Mouse (Mus musculus): ENCODE measurements around the gene Csrp2. TPM values are rescaled to one million over a fixed set of nuclear protein-coding genes. Genes with fewer than 3 reads are reported as not detected.

Csrp2 gene
- total RNA-seq, 2 experiments from 2014 or later = 131 to 148 TPM

DNA sequence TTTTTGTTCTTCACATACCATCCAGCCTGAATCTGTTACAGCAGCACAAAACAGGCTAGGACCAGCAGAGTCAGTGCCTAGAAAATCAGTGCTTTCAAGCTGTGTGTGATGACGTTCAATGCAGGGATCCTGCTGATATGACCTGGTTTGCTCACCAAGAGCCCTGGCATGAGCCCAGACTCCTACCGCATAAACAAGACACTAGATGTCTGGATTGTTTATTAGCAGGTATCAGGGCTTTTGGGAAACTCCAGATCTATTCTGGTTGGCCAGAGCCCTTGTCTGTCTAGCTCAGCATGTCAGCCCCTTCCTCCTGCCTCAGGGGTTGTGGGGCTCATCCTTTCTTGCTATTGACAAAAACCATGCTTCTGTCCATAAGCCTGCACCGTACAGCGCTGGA lies 10.2 kb downstream of the Csrp2 start:
- intact Hi-C loops (cut with DNase I) = no loop called here
- peak; percentile 22 for DNase-seq

DNA sequence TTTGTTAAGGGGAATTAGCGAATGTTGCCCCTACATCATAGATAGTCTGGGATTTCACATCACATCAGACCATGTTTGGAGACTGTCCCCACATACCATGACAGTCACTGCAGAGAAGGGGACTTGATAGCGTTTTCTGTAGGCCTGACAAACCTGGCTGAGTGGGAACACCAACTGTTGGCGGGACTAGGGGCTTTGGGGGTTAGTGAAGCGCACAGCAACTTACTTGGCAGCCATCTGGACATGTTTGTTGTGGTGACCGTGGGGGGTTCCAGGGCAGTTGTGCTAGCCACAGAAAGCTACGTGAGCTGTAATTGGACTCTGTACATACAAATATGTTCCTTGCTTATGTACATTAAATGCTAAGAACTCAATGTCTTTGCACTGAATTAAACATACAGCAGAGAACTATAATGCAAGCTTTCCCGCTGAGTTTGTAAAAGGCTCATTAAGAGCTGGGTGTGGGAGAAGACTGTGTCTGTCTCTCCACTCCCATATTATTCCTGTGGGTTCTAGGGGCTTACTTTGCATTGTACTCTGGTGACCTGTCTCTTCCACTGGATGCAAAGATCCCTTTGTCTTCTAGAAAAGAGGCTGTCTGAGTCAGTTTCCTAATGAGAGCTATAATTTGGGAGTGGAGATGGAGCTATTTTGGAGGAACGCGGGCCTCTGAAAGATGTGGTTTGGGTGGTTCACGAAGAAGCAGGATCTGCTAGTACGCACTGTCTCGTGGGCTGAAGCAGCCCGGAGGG lies 11.7 kb downstream of the Csrp2 start:
- peak; percentile 79 for DNase-seq
- intact Hi-C loops (cut with DNase I) = no loop called here

DNA sequence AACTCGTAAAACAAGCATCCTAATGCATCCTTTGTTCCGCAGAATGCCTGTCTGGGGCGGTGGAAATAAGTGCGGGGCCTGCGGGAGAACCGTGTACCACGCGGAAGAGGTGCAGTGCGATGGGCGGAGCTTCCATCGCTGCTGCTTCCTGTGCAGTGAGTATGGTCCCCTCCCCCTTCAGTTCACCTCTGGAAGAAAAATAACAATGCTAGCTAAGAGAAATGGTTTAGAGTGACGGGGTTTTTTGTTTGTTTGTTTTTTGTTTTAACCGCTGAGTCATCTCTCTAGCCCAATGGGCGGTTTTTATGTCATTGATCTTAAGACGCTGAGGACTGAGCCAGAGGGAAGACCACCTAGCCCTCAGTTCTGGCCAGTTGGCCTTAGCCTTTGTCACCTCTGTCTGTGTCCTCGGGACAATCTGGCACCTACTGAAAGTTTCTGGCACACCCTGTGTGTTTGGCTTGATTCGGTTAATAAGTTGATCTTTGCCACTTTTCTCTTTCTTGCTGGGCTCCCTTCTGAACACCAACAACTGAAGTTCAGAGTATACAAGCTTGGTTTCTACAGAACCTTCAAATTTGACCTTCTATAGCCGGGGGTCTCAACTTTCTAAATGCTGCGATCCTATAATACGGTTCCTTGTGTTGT lies 12.4 kb downstream of the Csrp2 start:
- no peak for DNase-seq
- intact Hi-C loops (cut with DNase I) = no loop called here

DNA sequence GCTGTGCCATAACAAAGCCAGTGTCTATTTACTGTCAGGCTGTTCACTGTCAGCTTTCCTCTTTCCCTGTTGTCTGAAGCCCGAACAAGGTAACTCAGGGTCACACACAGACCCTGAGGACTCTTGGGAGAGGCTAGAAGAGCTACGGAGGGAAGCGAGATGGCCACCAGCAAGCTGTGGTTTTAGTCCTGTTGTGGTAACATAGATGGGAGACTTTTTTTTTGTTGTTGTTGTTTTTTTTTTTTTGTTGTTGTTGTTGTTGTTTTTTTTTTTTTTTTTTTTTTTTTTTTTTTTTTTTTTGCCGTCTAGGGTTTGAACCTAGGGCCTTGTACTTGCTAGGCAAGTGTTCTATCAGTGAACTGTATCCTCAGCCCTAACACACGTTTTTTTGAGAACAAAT lies 14.0 kb downstream of the Csrp2 start:
- DNase-seq = no peak
- intact Hi-C loops (cut with DNase I) = no loop called here

DNA sequence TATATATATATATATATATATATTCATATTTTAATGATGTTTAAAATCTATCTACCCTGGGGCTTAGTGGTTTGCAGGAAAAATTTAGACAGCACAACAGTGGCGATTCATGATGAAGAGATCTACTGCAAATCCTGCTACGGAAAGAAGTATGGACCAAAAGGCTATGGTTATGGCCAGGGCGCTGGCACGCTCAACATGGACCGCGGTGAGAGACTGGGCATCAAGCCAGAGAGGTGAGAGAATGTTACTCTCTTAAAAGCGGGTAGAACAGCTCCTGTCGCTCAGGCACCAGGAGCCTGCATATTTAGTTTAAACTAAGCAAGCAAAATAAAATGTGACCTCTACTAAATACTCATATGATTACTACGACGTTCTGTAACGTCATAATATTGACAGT lies 15.5 kb downstream of the Csrp2 start:
- DNase-seq = no peak
- intact Hi-C loops (cut with DNase I) = no loop called here

DNA sequence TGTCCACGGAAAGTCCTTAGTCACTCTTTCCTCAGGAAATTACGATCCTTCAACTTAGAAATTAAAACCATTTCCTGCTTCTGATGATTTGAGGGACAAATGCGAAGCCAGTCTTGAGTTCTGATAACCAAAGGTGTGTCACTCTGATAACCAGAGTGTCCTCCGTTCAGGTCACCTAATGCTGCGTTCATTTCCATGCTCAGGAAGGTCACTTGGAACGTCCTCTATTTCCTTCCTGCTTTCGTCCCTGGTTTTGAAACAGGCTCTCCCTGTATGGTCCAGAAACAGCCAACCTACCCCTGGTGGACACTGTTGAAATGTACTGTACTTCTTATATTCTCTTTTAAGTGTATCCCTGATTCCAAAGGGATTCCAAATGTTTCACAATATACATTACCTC lies 16.1 kb downstream of the Csrp2 start:
- no peak for DNase-seq
- intact Hi-C loops (cut with DNase I) = no loop called here

DNA sequence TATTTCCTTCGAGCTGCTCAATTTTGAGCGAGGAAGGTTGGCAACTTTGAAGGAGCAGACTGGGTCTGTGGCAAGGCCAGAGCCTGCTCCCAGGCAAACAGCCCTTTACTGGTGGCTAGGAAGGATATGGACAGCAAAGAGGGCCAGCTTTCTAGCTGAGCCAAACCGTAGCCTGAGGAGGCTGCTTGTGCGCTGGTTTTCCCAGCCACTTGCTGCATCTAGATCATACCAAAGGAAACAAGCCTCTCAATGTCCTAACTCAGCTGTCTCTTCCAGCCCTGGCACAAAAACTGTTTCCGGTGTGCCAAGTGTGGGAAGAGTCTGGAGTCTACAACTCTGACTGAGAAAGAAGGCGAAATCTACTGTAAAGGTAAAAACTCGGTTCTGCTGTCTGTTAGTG lies 18.8 kb downstream of the Csrp2 start:
- DNase-seq = no peak
- intact Hi-C loops (cut with DNase I) = no loop called here

DNA sequence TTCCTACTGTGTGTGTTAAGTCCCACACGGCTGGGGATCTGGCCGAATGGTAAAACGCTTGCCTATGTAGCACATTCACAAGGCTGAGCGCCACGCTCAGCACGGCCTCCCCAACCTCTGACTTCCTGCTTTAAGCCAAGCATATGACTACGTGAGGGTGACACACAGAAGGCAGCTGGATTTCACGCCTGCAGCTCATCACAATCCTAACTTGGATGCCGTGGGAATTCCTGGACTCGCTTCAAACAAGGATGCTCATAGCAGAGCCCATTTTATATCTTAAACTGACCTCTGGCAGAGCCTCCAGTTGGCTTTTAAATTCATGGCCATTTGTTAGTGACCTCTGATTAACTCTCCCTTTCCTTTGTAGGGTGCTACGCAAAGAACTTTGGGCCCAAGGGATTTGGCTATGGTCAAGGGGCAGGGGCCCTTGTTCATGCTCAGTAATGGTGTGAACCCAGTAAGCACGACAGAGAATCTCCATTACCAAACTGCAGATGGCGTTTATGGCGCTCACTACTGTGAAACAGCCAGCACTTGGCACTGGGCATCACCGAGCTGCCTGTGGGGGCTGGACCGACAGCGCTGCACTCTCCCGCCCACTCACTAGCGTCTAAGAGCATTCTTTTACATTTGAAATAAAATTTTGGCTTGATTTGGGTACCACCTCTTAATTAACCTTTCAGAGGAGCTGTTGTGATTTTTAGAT lies 19.4 kb downstream of the Csrp2 start:
- DNase-seq = peak; percentile 78
- intact Hi-C loops (cut with DNase I) = no loop called here

DNA sequence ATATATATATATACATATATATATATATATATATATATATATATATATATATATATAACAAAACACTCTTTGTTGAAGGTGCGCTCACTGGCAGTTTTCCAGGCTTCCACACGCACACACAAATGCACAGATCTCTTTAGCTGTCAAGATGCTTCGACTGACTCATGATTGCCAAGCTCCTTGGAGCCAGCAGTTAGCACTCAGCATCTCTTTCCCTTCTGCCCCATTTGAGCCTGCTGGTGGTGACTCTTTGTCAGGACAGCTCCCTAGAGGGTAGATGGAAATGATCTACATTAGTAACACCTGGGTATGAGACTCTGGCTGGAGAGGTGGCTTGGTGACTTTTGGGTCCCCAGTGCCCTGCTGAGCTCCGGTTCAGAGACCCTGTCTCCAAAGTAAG lies 20.1 kb downstream of the Csrp2 start:
- peak; percentile 44 for DNase-seq
- intact Hi-C loops (cut with DNase I) = no loop called here

DNA sequence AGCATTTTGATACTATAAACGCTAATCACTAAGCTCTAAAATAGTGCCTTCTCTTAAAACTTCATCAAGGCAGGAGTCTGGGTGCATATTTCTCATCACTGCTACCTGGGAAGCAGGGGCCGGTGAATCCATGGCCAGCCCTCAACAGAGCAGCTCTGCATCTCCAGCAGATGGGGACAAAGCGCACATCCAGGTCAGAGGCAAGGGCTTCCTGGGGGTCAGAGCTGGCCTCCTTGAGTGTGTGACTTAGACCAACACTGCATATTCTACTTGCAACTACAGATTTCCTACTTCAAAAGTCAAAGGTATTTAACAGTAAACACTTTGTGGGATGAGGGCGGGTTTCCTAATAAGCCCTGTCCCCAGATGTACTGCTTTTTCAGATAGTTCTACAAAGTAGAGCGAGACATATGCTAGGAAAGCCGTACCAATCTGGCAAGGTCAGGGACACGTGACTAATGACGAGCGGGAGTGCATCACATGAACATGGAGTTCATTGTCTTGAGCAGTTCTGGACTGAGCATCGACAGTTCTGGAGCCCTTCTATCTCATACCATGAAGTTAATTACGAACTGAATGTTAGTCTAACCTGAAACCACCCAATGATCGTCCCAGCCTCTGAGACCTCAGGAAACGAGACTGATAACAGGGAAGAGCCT lies 21.3 kb downstream of the Csrp2 start:
- DNase-seq = no peak
- intact Hi-C loops (cut with DNase I) = no loop called here

DNA sequence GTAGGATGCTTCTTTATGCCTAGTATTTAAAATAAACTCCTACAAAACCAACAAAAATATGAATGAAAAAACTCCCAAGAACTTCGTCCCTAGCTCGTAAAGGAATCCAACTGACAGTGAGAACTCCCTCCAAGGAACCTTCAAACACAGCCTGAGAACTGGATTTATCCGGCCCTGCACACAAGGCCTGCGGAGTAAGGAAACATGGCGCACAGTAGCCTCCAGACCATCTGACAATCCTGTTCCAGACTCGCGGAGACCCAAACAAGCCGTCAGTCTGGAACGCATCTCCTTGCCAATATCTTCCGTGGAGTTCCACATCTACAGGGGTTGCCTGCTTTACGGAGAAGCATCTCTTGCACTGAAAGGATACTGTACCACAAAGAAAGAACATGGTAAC lies 22.4 kb downstream of the Csrp2 start:
- intact Hi-C loops (cut with DNase I) = no loop called here
- DNase-seq = no peak

DNA sequence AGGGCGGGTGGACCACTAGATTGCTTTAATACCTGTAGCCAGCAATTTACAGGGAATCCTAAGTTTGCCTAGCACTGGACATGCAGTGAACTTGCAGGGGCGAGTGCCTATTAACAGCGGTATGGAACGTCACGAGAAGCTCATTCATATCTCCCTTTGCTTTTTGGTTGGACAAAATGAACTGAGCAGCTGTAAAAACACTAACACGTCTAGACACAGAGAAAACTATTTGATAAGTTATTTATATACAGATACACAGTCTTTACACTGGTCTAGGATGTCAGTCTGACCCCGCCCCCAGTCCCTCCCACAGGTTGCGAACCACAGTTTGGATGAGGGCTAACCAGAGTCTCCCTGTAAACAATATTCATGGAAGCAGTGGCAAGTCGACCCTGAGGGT lies 23.2 kb downstream of the Csrp2 start:
- intact Hi-C loops (cut with DNase I) = no loop called here
- DNase-seq = no peak

DNA sequence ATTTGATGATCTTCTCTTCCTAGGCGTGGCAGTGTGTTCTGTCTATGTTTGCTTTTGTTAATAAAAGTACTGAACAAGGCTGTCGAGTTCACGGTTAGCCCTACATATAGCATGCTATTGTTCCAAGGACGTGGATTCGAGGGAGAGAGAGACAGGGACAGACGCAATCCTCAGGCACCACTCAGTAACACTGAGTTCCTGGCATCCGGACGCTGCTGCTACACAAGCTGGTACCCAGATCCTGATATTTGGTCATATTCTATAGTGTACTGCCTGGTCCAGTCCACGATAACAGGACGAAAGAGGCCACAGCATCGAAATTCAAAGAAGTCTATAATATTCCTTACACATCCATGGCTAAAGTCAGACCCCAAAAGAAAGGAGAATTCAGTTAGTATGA lies 24.6 kb downstream of the Csrp2 start:
- intact Hi-C loops (cut with DNase I) = no loop called here

DNA sequence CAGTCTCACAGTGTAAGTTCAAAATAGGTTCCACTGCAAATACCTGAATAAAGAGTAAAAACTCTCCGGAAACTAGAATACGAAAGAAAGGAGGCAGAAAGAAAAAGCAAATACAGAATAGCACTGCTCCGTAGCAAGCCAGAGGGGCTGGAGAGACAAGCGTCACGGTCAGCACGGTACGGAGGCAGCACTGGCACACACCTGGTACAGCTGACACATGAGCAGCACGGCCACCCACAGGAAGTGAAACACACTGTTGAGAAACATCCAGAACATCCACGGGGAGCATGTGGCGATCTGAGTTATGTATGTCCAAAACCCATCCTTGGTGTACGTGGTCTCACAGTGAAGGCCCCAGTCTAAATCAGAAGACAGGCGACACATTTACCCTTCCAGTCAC lies 26.4 kb downstream of the Csrp2 start:
- intact Hi-C loops (cut with DNase I) = no loop called here
- no peak for DNase-seq

More for the DNA sequence above, 24.6 kb downstream of the Csrp2 start:
- DNase-seq = no peak

DNA sequence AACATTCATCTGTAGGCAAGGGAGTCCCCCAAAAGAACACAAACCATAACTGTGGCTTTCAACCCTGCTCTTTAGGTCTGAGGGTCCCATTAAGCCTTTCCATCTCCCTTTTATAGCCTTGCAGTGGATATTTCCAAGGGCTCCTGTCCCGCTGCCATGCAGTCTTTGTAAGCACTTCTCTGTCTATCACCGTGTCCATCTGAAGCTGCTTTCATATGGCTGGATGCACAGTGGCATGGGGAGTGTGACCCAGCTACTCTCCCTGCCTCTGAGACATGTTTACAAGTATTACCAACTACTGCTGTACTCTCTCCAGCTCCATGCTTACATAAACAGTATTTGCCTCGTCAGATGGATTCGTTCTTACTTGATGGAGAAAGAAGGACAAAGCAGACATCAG lies 28.0 kb downstream of the Csrp2 start:
- intact Hi-C loops (cut with DNase I) = no loop called here
- DNase-seq = no peak

DNA sequence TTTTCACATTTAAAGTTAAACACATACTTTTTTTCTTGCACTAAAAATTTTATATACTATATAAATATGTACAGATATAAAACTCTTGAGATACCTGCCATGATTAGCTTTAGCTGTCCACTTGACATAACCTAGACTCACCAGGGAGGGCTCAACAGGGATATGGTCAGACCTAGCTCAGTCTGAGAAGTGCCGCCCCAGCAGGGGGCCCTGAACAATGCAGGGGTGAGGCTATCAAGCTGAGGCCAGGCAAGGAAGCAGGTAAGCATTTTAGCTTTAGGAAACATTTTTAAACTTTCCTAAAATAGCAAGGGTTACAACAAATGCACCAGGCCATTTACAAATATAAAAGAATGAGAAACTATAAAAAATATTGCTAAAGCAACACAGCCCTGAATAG lies 31.5 kb downstream of the Csrp2 start:
- no peak for DNase-seq
- intact Hi-C loops (cut with DNase I) = no loop called here

DNA sequence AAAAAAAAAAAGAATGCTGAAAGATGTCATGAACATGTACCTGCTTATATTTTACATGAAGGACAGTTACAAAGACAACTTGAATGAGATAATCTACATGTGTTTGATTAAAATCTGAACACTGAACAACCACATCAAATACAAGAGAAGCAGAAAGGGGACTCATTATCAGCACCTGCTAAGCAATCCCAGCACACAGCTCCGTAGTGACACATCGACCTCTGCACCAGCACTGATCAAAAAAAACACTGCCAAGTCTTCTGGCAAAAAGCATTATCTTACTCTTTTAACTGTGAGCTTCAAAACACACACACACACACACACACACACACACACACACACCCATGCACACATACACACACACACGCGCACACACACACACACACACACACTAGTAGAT lies 32.2 kb downstream of the Csrp2 start:
- intact Hi-C loops (cut with DNase I) = no loop called here
- no peak for DNase-seq

DNA sequence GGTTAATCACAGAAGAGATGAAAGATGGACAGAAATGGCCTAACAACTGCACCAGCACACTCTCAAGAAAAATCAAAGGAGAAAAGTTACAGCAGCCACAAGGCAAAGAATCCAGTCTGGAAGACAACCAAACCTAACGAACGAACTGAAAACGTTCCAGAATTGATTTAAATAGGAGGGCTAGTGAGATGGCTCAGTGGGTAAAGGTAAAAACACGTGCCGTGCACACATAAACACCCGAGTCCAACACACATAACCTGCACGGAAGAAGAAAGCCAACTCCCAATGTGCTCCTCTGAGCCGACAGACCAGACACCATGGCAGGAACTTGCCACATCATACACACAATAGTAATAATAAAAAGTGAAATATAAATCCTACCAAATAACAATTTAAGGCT lies 32.7 kb downstream of the Csrp2 start:
- intact Hi-C loops (cut with DNase I) = no loop called here
- DNase-seq = no peak

DNA sequence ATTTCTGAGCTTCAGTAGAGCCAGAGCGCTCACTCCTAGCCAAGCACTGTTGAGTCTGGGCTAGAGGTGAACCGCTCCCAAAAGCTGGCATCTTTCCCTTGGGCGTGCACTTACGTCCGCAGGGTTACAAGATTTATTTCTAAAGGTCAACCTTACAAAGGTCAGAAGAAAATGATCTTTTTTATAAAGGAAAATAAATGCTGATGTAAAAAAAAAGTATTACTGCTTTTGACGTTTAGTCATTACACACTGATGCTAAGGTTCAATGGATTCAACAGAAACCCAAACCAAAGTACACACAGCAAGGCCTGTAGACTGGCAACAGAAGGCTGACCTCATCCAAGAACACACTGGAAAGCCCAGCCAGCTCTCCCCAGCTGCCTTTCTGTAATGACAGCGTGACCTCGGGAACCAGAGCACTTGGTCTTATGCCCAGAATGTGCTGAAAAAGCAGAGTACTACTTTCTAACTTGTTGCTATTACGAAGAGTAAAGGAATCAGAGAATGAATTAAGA lies 33.4 kb downstream of the Csrp2 start:
- intact Hi-C loops (cut with DNase I) = no loop called here
- peak; percentile 55 for DNase-seq

DNA sequence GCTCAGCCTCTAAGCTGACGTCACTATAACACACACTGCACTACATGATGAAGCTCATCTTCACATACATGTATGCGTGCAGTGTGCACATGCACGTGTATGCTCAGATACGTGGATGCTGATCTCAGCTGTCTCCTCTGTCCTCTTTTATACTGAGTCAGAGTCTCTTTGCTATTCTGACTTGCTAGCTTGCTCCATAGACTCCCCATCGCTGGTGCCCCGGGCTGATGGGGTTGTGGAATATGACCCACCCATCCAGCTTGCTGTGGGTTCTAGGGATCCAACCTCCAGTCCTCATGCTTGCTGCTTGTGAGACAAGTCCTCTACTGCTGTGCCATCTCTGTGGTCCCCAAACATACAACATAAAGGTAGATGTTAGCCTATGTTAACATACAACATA lies 39.3 kb downstream of the Csrp2 start:
- intact Hi-C loops (cut with DNase I) = no loop called here
- no peak for DNase-seq

DNA sequence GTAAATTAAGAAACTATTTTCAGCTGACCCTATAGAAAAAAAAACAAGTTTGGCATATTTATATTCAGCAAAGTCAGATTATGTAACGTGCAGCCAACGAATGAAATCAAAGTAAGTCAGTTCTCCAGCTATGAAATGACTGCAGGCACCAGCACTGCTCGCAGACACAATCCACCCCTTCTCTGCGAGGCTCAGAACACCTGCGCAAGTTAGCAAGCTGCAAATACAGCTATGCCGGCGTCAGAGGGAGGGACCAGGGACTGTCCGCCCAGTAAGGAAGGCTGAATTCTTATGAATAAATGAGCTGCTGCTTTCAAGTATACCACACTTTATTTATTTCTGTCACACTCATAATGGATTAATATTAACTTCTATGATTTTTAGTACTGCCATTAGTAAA lies 40.2 kb downstream of the Csrp2 start:
- DNase-seq = no peak
- intact Hi-C loops (cut with DNase I) = no loop called here
